11 mouse cellular contexts compared by ENCODE assay signal in genomic region chr13:113888704-113889103, GRCm38 (mm10).
DNase-seq lines count a peak whose midpoint lies in the region; ATAC-seq and TF ChIP-seq lines count a peak whose summit lies in the region.
"Had no signal": no experiment of that assay in that cellular context is flagged by ENCODE, and none has a peak within 500 bp of the region (broad histone marks: within the 10 kb centered on the region; RNA-seq: fewer than 3 reads in every experiment).

No protein-coding gene starts in this region.

- 37% methylated on average over 15 of the region's 16 CpGs for WGBS in embryonic facial prominence, embryonic 14.5 days
- WGBS in hindbrain, embryonic 15.5 days = 33% methylated on average over 16 of the region's 16 CpGs
- 21% methylated on average over 16 of the region's 16 CpGs for WGBS in midbrain, embryonic 16.5 days

- H3K4me3 ChIP-seq in embryonic facial prominence, embryonic 14.5 days (ENCODE audit: low read depth, low read length) = no peak overlapping the region
- no peak overlapping the region for H3K4me3 ChIP-seq in hindbrain, embryonic 15.5 days
- H3K4me3 ChIP-seq in midbrain, embryonic 16.5 days (ENCODE audit: low read depth, low read length) = 0 out of 2 replicates have a peak overlapping the region, but pooled peaks have one; percentile 3
- H3K4me3 ChIP-seq: lung, embryonic 15.5 days; myocyte had no signal

- no peak overlapping the region for H3K27ac ChIP-seq in embryonic facial prominence, embryonic 14.5 days (replicated peaks; ENCODE audit: low read depth, low read length)
- no peak overlapping the region for H3K27ac ChIP-seq in hindbrain, embryonic 15.5 days (replicated peaks)
- H3K27ac ChIP-seq in midbrain, embryonic 16.5 days (ENCODE audit: low read length) = no peak overlapping the region
- H3K27ac ChIP-seq: lung, embryonic 15.5 days had no signal

- H3K4me1 ChIP-seq in embryonic facial prominence, embryonic 14.5 days (ENCODE audit: control insufficient read depth, insufficient read depth, low read length) = peaks cover 8% of the 10 kb centered on the region
- H3K4me1 ChIP-seq in hindbrain, embryonic 15.5 days (replicated peaks) = peaks cover 9% of the 10 kb centered on the region
- H3K4me1 ChIP-seq in midbrain, embryonic 16.5 days (ENCODE audit: control insufficient read depth, insufficient read depth, low read length) = peaks cover 9% of the 10 kb centered on the region
- H3K4me1 ChIP-seq: lung, embryonic 15.5 days had no signal

- no peaks in the 10 kb centered on the region for H3K9me3 ChIP-seq in embryonic facial prominence, embryonic 14.5 days (ENCODE audit: control insufficient read depth, low read length)
- no peaks in the 10 kb centered on the region for H3K9me3 ChIP-seq in hindbrain, embryonic 15.5 days
- no peaks in the 10 kb centered on the region for H3K9me3 ChIP-seq in midbrain, embryonic 16.5 days (replicated peaks; ENCODE audit: control insufficient read depth, low read length, poor library complexity, severe bottlenecking)
- H3K9me3 ChIP-seq: lung, embryonic 15.5 days had no signal

- H3K9ac ChIP-seq in embryonic facial prominence, embryonic 14.5 days (ENCODE audit: low read depth, low read length) = no peak overlapping the region
- H3K9ac ChIP-seq in hindbrain, embryonic 15.5 days = 0 out of 2 replicates have a peak overlapping the region, but pooled peaks have one; percentile 6
- H3K9ac ChIP-seq in midbrain, embryonic 16.5 days (ENCODE audit: low read depth, low read length) = peak overlapping the region; percentile 43
- H3K9ac ChIP-seq: lung, embryonic 15.5 days had no signal

- TF ChIP-seq POLR2A in brain, embryonic 14.5 days (IDR thresholded peaks at IDR 0.05; ENCODE audit: borderline replicate concordance, extremely low read depth, insufficient read depth, insufficient read length, poor library complexity, severe bottlenecking) = no peak

- DNase-seq in brain, embryonic 14.5 days (ENCODE audit: low read depth) = peak; percentile 71
- DNase-seq in embryonic facial prominence, embryonic 14.5 days (ENCODE audit: low spot score) = peak; percentile 45
- no peak for DNase-seq in adipocyte (ENCODE audit: low spot score)
- no peak for DNase-seq in cerebellum, postnatal 36 days
- DNase-seq: heart, postnatal 36 days; kidney, postnatal 4 days had no signal

- peak overlapping the region; percentile 29; the same call in 1 of the 2 replicates for H3K4me2 ChIP-seq in embryonic facial prominence, embryonic 14.5 days (ENCODE audit: low read depth, low read length)
- peak overlapping the region; percentile 33 for H3K4me2 ChIP-seq in hindbrain, embryonic 15.5 days
- peak overlapping the region; percentile 45 for H3K4me2 ChIP-seq in midbrain, embryonic 16.5 days (ENCODE audit: low read length)
- H3K4me2 ChIP-seq: lung, embryonic 15.5 days had no signal

- H3K36me3 ChIP-seq in embryonic facial prominence, embryonic 14.5 days (ENCODE audit: control insufficient read depth, insufficient read depth, low read length) = no peaks in the 10 kb centered on the region
- no peaks in the 10 kb centered on the region for H3K36me3 ChIP-seq in hindbrain, embryonic 15.5 days
- no peaks in the 10 kb centered on the region for H3K36me3 ChIP-seq in midbrain, embryonic 16.5 days (ENCODE audit: control insufficient read depth, insufficient read depth, low read length)
- H3K36me3 ChIP-seq: lung, embryonic 15.5 days had no signal

- peak; percentile 44; the same call in 1 of the 2 replicates for ATAC-seq in embryonic facial prominence, embryonic 14.5 days (ENCODE audit: low read depth)
- no peak for ATAC-seq in hindbrain, embryonic 15.5 days (ENCODE audit: low FRiP score, low read depth)
- ATAC-seq in midbrain, embryonic 16.5 days = peak; percentile 41
- no peak for ATAC-seq in megakaryocyte progenitor cell, adult 5-6 weeks (replicated peaks; ENCODE audit: poor library complexity)

- no peaks in the 10 kb centered on the region for H3K27me3 ChIP-seq in embryonic facial prominence, embryonic 14.5 days (replicated peaks; ENCODE audit: control insufficient read depth, insufficient read depth, low read length)
- H3K27me3 ChIP-seq in hindbrain, embryonic 15.5 days = no peaks in the 10 kb centered on the region
- H3K27me3 ChIP-seq in midbrain, embryonic 16.5 days (ENCODE audit: control insufficient read depth, insufficient read depth, low read depth, low read length) = no peaks in the 10 kb centered on the region
- H3K27me3 ChIP-seq: lung, embryonic 15.5 days had no signal

- TF ChIP-seq CTCF in brain, embryonic 14.5 days (IDR thresholded peaks at IDR 0.05; ENCODE audit: borderline replicate concordance, extremely low read depth, insufficient read depth, insufficient read length) = no peak

Comparison
In these comparisons a context has a peak if more than half of its experiments do, and no peak if none do; other contexts are left out.
1. DNase-seq: peak in brain, embryonic 14.5 days (single experiment) and embryonic facial prominence, embryonic 14.5 days (single experiment); none in adipocyte (single experiment) and cerebellum, postnatal 36 days (0 of 2).
2. ATAC-seq: peak in embryonic facial prominence, embryonic 14.5 days (single experiment) and midbrain, embryonic 16.5 days (single experiment); none in hindbrain, embryonic 15.5 days (single experiment) and megakaryocyte progenitor cell, adult 5-6 weeks (single experiment).
3. Peak in every context shown above with its lines, with median percentiles within 50 percentile points of each other: H3K4me2 ChIP-seq.